Mouse (Mus musculus): ENCODE results near the gene Cdk10.

- TF ChIP-seq EP300 (IDR thresholded peaks at IDR 0.05) (no peak), CTCF (IDR thresholded peaks at IDR 0.05) (no peak)
These were observed 46.5 kb downstream of the Cdk10 start for GRCm38 (mm10) chr8:123271147-123271546.
